Mouse (Mus musculus) myocyte (in vitro differentiated cells): ENCODE data around the gene Akap13. TPM values are rescaled to one million over a fixed set of nuclear protein-coding genes. Genes with fewer than 3 reads are reported as not detected.

Experiments used
- H3K27me3 ChIP-seq: one replicate; pipeline ENCODE4 v1.6.1; 2011; ENCODE audit not compliant: control insufficient read depth, insufficient read depth, insufficient read length
- H3K36me3 ChIP-seq: one replicate; pipeline ENCODE4 v1.6.1; 2011; ENCODE audit not compliant: control insufficient read depth, insufficient read depth
- H3K4me2 ChIP-seq: one replicate; pipeline ENCODE4 v1.6.1; 2011; ENCODE audit warnings: low read depth, control low read depth
- H3K4me3 ChIP-seq: one replicate; pipeline ENCODE4 v1.5.1; 2011; ENCODE audit warnings: mild to moderate bottlenecking, control low read depth, moderate library complexity
- H3K79me2 ChIP-seq: one replicate; pipeline ENCODE4 v1.6.1; 2011; ENCODE audit not compliant: control insufficient read depth, insufficient read depth
- H3ac ChIP-seq: one replicate; pipeline ENCODE4 v1.6.1; 2011; ENCODE audit not compliant: control insufficient read depth, insufficient read length
- CEBPB ChIP-seq: IDR thresholded peaks from 2 replicates; pipeline ENCODE4 v1.6.1; 2011; ENCODE audit warnings: mild to moderate bottlenecking, moderate library complexity; ENCODE audit not compliant: poor library complexity, insufficient read depth, severe bottlenecking
- E2F4 ChIP-seq: IDR thresholded peaks from one replicate; pipeline ENCODE4 v1.6.1; 2011; ENCODE audit warnings: mild to moderate bottlenecking, control low read depth, moderate library complexity; ENCODE audit not compliant: insufficient read depth
- MAX ChIP-seq: IDR thresholded peaks from one replicate; pipeline ENCODE4 v1.6.1; 2011; ENCODE audit warnings: low read depth, mild to moderate bottlenecking, control low read depth
- MYOD1 ChIP-seq, 3 experiments: IDR thresholded peaks; one replicate each; pipeline ENCODE4 v1.6.1; 2011; ENCODE audit warnings: control low read depth in 2 of 3, low read depth in 2 of 3, mild to moderate bottlenecking in 2 of 3, moderate library complexity in 1 of 3; ENCODE audit not compliant: insufficient read length in 2 of 3, control insufficient read depth in 1 of 3
- MYOG ChIP-seq, 3 experiments: IDR thresholded peaks; one replicate each; pipeline ENCODE4 v1.6.1; 2011; ENCODE audit warnings: control low read depth in 2 of 3, low read depth in 2 of 3, mild to moderate bottlenecking in 2 of 3; ENCODE audit not compliant: insufficient read length in 2 of 3, control insufficient read depth in 1 of 3, insufficient read depth in 1 of 3
- POLR2A ChIP-seq: IDR thresholded peaks from one replicate; pipeline ENCODE4 v1.6.1; 2011; ENCODE audit warnings: low read depth, mild to moderate bottlenecking, control low read depth, moderate library complexity; ENCODE audit not compliant: insufficient read length
- POLR2AphosphoS2 ChIP-seq: IDR thresholded peaks from one replicate; pipeline ENCODE4 v1.6.1; 2011; ENCODE audit warnings: low read depth, control low read depth; ENCODE audit not compliant: insufficient read length
- REST ChIP-seq: IDR thresholded peaks from one replicate; pipeline ENCODE4 v1.6.1; 2011; ENCODE audit warnings: mild to moderate bottlenecking, control low read depth, moderate library complexity; ENCODE audit not compliant: insufficient read depth, insufficient read length
- SRF ChIP-seq: IDR thresholded peaks from one replicate; pipeline ENCODE4 v1.6.1; 2011; ENCODE audit warnings: low read depth; ENCODE audit not compliant: control insufficient read depth, insufficient read length
- TCF12 ChIP-seq: IDR thresholded peaks from one replicate; pipeline ENCODE4 v1.6.1; 2011; ENCODE audit warnings: mild to moderate bottlenecking, control low read depth; ENCODE audit not compliant: poor library complexity, insufficient read depth, severe bottlenecking
- TCF3 ChIP-seq: IDR thresholded peaks from one replicate; pipeline ENCODE4 v1.6.1; 2011; ENCODE audit warnings: low read depth, control low read depth; ENCODE audit not compliant: insufficient read length
- USF1 ChIP-seq: IDR thresholded peaks from one replicate; pipeline ENCODE4 v1.6.1; 2011; ENCODE audit warnings: low read depth, mild to moderate bottlenecking, control low read depth, moderate library complexity
- polyA plus RNA-seq: library from polyadenylated mRNA; unstranded; fragments of >200 nt; fragmentation: generic; extraction: Trizol; gene quantifications from one replicate; pipeline ENCODE4 v1.2.1, GENCODE M21; 2012; ENCODE audit warnings: missing spikeins

Gene Akap13
- polyA plus RNA-seq, 1 experiment, result 13.9 TPM

- H3ac ChIP-seq, result no peak overlapping the region
- no peaks in the 10 kb centered on the region for H3K27me3 ChIP-seq
- H3K4me2 ChIP-seq, result no peak overlapping the region
- H3K36me3 ChIP-seq, result no peaks in the 10 kb centered on the region
- no peak overlapping the region for H3K4me3 ChIP-seq
- peaks cover 86% of the 10 kb centered on the region for H3K79me2 ChIP-seq
- TF ChIP-seq SRF, result no peak
- no peak for TF ChIP-seq MAX
- TF ChIP-seq TCF3, result no peak
- no peak for TF ChIP-seq TCF12
- TF ChIP-seq POLR2A, result no peak
- no peak for TF ChIP-seq REST
- no peak for TF ChIP-seq MYOG (IDR thresholded peaks at IDR 0.05; ENCODE audit: control insufficient read depth in 1 of 3, insufficient read depth in 1 of 3, insufficient read length in 2 of 3, low read depth in 2 of 3)
- no peak for TF ChIP-seq MYOD1 (IDR thresholded peaks at IDR 0.05; ENCODE audit: control insufficient read depth in 1 of 3, insufficient read length in 2 of 3, low read depth in 2 of 3)
- no peak for TF ChIP-seq E2F4
- no peak for TF ChIP-seq USF1
- TF ChIP-seq POLR2AphosphoS2, result no peak
- TF ChIP-seq CEBPB, result no peak
These were observed 100.6 kb downstream of the Akap13 start for GRCm38 (mm10) chr7:75555940-75556339.

GRCm38 (mm10) chr7:75558225-75558624, 102.9 kb downstream of the Akap13 start:
- H3K4me2 ChIP-seq, result peak overlapping the region; percentile 60
- no peaks in the 10 kb centered on the region for H3K36me3 ChIP-seq
- no peak overlapping the region for H3ac ChIP-seq
- no peaks in the 10 kb centered on the region for H3K27me3 ChIP-seq
- peaks cover 84% of the 10 kb centered on the region for H3K79me2 ChIP-seq
- H3K4me3 ChIP-seq, result no peak overlapping the region
- TF ChIP-seq MYOG (IDR thresholded peaks at IDR 0.05; ENCODE audit: control insufficient read depth in 1 of 3, insufficient read depth in 1 of 3, insufficient read length in 2 of 3, low read depth in 2 of 3), result peak in 1 of 3 experiments; percentile 55
- TF ChIP-seq MYOD1 (IDR thresholded peaks at IDR 0.05; ENCODE audit: control insufficient read depth in 1 of 3, insufficient read length in 2 of 3, low read depth in 2 of 3), result peak in 2 of 3 experiments; percentile 65 to 66
- TF ChIP-seq TCF3, result no peak

- TF ChIP-seq REST (no peak), CEBPB (no peak), USF1 (no peak), MYOG (IDR thresholded peaks at IDR 0.05; ENCODE audit: control insufficient read depth in 1 of 3, insufficient read depth in 1 of 3, insufficient read length in 2 of 3, low read depth in 2 of 3) (no peak), SRF (no peak), MYOD1 (IDR thresholded peaks at IDR 0.05; ENCODE audit: control insufficient read depth in 1 of 3, insufficient read length in 2 of 3, low read depth in 2 of 3) (no peak), POLR2AphosphoS2 (no peak), TCF3 (no peak), E2F4 (no peak), MAX (no peak), POLR2A (no peak)
- H3K27me3 ChIP-seq, result no peaks in the 10 kb centered on the region
- H3K79me2 ChIP-seq, result peaks cover 88% of the 10 kb centered on the region
- H3K36me3 ChIP-seq, result no peaks in the 10 kb centered on the region
- peak overlapping the region; percentile 60 for H3K4me2 ChIP-seq
- H3K4me3 ChIP-seq, result no peak overlapping the region
- no peak overlapping the region for H3ac ChIP-seq
These were observed 103.8 kb downstream of the Akap13 start for GRCm38 (mm10) chr7:75559119-75559518.

- H3K36me3 ChIP-seq, result no peaks in the 10 kb centered on the region
- no peaks in the 10 kb centered on the region for H3K27me3 ChIP-seq
- H3K4me2 ChIP-seq, result no peak overlapping the region
- peaks cover 85% of the 10 kb centered on the region for H3K79me2 ChIP-seq
- no peak overlapping the region for H3K4me3 ChIP-seq
- no peak overlapping the region for H3ac ChIP-seq
- TF ChIP-seq SRF (no peak), E2F4 (no peak), TCF12 (no peak), MYOG (IDR thresholded peaks at IDR 0.05; ENCODE audit: control insufficient read depth in 1 of 3, insufficient read depth in 1 of 3, insufficient read length in 2 of 3, low read depth in 2 of 3) (no peak), POLR2A (no peak), MYOD1 (IDR thresholded peaks at IDR 0.05; ENCODE audit: control insufficient read depth in 1 of 3, insufficient read length in 2 of 3, low read depth in 2 of 3) (no peak), CEBPB (no peak)
These were observed 104.6 kb downstream of the Akap13 start for GRCm38 (mm10) chr7:75559915-75560314.

GRCm38 (mm10) chr7:75560566-75560965, 105.2 kb downstream of the Akap13 start:
- H3ac ChIP-seq, result no peak overlapping the region
- peaks cover 82% of the 10 kb centered on the region for H3K79me2 ChIP-seq
- no peak overlapping the region for H3K4me2 ChIP-seq
- H3K27me3 ChIP-seq, result no peaks in the 10 kb centered on the region
- TF ChIP-seq MYOG (IDR thresholded peaks at IDR 0.05; ENCODE audit: control insufficient read depth in 1 of 3, insufficient read depth in 1 of 3, insufficient read length in 2 of 3, low read depth in 2 of 3) (peak in 1 of 3 experiments; percentile 28), TCF3 (no peak), MAX (no peak), MYOD1 (IDR thresholded peaks at IDR 0.05; ENCODE audit: control insufficient read depth in 1 of 3, insufficient read length in 2 of 3, low read depth in 2 of 3) (peak in 1 of 3 experiments; percentile 15), SRF (no peak), CEBPB (peak; percentile 55; the same call in 1 of the 2 replicates)
- no peak overlapping the region for H3K4me3 ChIP-seq
- no peaks in the 10 kb centered on the region for H3K36me3 ChIP-seq
